Mouse (Mus musculus) hindbrain, embryonic 15.5 days (tissue): ENCODE data around the gene Lix1l. TPM values are rescaled to one million over a fixed set of nuclear protein-coding genes. Genes with fewer than 3 reads are reported as not detected.

ENCODE experiments used
- ATAC-seq: fragments of 200-750 bp; cut with Nextera tagmentation; 2 replicates; pipeline ENCODE4 v1.8.0; 2017; ENCODE audit warnings: low read depth, moderate number of reproducible peaks, moderate TSS enrichment; ENCODE audit not compliant: low FRiP score
- H3K27ac ChIP-seq: fragments of 300-500 bp; sonication (generic); replicated peaks from 2 replicates; pipeline ENCODE4 v1.5.1; 2015; ENCODE audit warnings: mild to moderate bottlenecking, inconsistent platforms
- H3K27me3 ChIP-seq: fragments of 300-500 bp; sonication (generic); 2 replicates; pipeline ENCODE4 v1.6.1; 2015; ENCODE audit warnings: control low read depth, inconsistent platforms
- H3K36me3 ChIP-seq: fragments of 300-500 bp; sonication (generic); 2 replicates; pipeline ENCODE4 v1.6.1; 2015; ENCODE audit warnings: control low read depth, inconsistent platforms
- H3K4me1 ChIP-seq: fragments of 300-500 bp; sonication (generic); replicated peaks from 2 replicates; pipeline ENCODE4 v1.6.1; 2015; ENCODE audit warnings: control low read depth, inconsistent platforms
- H3K4me2 ChIP-seq: fragments of 300-500 bp; sonication (generic); 2 replicates; pipeline ENCODE4 v1.6.1; 2015; ENCODE audit warnings: moderate library complexity, mild to moderate bottlenecking, inconsistent platforms
- H3K4me3 ChIP-seq: fragments of 300-500 bp; sonication (generic); 2 replicates; pipeline ENCODE4 v1.5.1; 2015; ENCODE audit warnings: mild to moderate bottlenecking, inconsistent platforms
- H3K9ac ChIP-seq: fragments of 300-500 bp; sonication (generic); 2 replicates; pipeline ENCODE4 v1.6.1; 2015; ENCODE audit warnings: inconsistent platforms
- H3K9me3 ChIP-seq: fragments of 300-500 bp; sonication (generic); 2 replicates; pipeline ENCODE4 v1.6.1; 2016; ENCODE audit warnings: control low read depth, inconsistent platforms
- WGBS: fragments of 180-500 bp; shearing (Covaris S2); methylation state at CpG from one replicate; pipeline ENCODE4 v1.1.7; 2015; 5-methylcytosine and 5-hydroxymethylcytosine counted together
- polyA plus RNA-seq: library from polyadenylated mRNA; unstranded; fragments of >200 nt; fragmentation: Nextera tagmentation; extraction: Ambion mirVana; gene quantifications from 2 replicates; pipeline ENCODE4 v1.2.1, GENCODE M21; 2015

The Lix1l gene
- polyA plus RNA-seq, 1 experiment from 2014 or later, result 6.1 TPM

- H3K9me3 ChIP-seq, result no peaks in the 10 kb centered on the region
- ATAC-seq, result no peak
Measured at GRCm38 (mm10) chr3:96569506-96569905, 31.4 kb upstream of the Lix1l start.

DNA sequence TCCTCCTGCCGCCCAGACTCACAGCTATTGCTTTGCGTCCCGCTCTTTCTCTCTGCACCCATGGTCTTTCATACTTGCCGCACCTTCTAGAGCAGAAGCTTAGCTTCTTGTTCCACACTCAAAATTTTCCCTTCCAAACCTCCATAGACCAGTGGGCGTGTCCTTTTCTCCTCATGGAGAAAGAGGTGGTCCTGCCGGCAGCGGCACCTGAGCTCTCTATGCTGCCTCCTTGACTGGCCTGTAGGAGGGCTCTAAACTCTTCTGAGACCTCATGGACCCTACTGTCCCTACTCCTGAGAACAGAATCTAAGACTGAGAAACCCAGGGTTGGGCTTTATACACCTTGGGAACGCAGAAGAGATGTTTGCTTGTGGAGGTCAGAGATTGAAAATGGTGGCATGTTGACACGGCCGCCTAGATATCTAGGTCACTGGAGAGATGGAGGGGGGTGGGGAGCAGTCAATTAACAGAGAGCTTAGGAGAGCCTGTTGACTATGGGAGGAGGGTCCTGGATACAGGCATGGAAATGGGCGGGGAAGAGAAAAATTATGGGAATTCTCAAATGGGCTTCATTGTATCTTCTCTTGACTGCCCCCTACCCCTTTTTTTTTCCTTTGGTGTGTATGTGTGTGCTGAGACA lies 30.9 kb upstream of the Lix1l start:
- no peaks in the 10 kb centered on the region for H3K9me3 ChIP-seq
- H3K36me3 ChIP-seq, result no peaks in the 10 kb centered on the region
- no peak overlapping the region for H3K27ac ChIP-seq
- H3K4me3 ChIP-seq, result no peak overlapping the region
- no peak overlapping the region for H3K9ac ChIP-seq
- H3K27me3 ChIP-seq, result no peaks in the 10 kb centered on the region
- ATAC-seq, result no peak
- no peak overlapping the region for H3K4me2 ChIP-seq
- 89% methylated on average over 11 of the region's 11 CpGs for WGBS
- H3K4me1 ChIP-seq, result no peaks in the 10 kb centered on the region

More at GRCm38 (mm10) chr3:96569506-96569905, 31.4 kb upstream of the Lix1l start:
- Histone ChIP-seq H3K4me1 (no peaks in the 10 kb centered on the region), H3K4me2 (no peak overlapping the region), H3K27me3 (no peaks in the 10 kb centered on the region), H3K27ac (no peak overlapping the region), H3K4me3 (no peak overlapping the region), H3K36me3 (no peaks in the 10 kb centered on the region), H3K9ac (no peak overlapping the region)
- 79% methylated on average over 13 of the region's 13 CpGs for WGBS

GRCm38 (mm10) chr3:96570643-96571042 lies 30.3 kb upstream of the Lix1l start:
- no peak for ATAC-seq
- no peaks in the 10 kb centered on the region for H3K4me1 ChIP-seq
- no peak overlapping the region for H3K9ac ChIP-seq
- no peak overlapping the region for H3K4me3 ChIP-seq
- H3K4me2 ChIP-seq, result no peak overlapping the region
- 76% methylated on average over 7 of the region's 7 CpGs for WGBS
- no peaks in the 10 kb centered on the region for H3K9me3 ChIP-seq
- H3K27ac ChIP-seq, result no peak overlapping the region
- no peaks in the 10 kb centered on the region for H3K27me3 ChIP-seq
- H3K36me3 ChIP-seq, result no peaks in the 10 kb centered on the region

GRCm38 (mm10) chr3:96571336-96571735 lies 29.6 kb upstream of the Lix1l start:
- Histone ChIP-seq H3K4me3 (no peak overlapping the region), H3K9ac (no peak overlapping the region), H3K4me1 (peaks cover 3% of the 10 kb centered on the region), H3K36me3 (no peaks in the 10 kb centered on the region), H3K27ac (no peak overlapping the region), H3K27me3 (no peaks in the 10 kb centered on the region), H3K9me3 (no peaks in the 10 kb centered on the region), H3K4me2 (no peak overlapping the region)
- no peak for ATAC-seq
- 80% methylated on average over 2 of the region's 2 CpGs for WGBS

- no peaks in the 10 kb centered on the region for H3K9me3 ChIP-seq
- H3K4me3 ChIP-seq, result no peak overlapping the region
- no peak for ATAC-seq
- peaks cover 11% of the 10 kb centered on the region for H3K4me1 ChIP-seq
- no peaks in the 10 kb centered on the region for H3K36me3 ChIP-seq
- H3K27ac ChIP-seq, result no peak overlapping the region
- no peak overlapping the region for H3K4me2 ChIP-seq
- no peaks in the 10 kb centered on the region for H3K27me3 ChIP-seq
- WGBS, result 85% methylated on average over 16 of the region's 16 CpGs
- H3K9ac ChIP-seq, result no peak overlapping the region
Measured at GRCm38 (mm10) chr3:96571896-96572698, 28.9 kb upstream of the Lix1l start.

- Histone ChIP-seq H3K4me1 (peaks cover 14% of the 10 kb centered on the region), H3K36me3 (no peaks in the 10 kb centered on the region), H3K4me3 (no peak overlapping the region), H3K27me3 (no peaks in the 10 kb centered on the region), H3K9me3 (no peaks in the 10 kb centered on the region), H3K27ac (no peak overlapping the region), H3K4me2 (no peak overlapping the region), H3K9ac (no peak overlapping the region)
- ATAC-seq, result no peak
- WGBS, result 88% methylated on average over 19 of the region's 19 CpGs
Measured at GRCm38 (mm10) chr3:96573611-96574511, 27.1 kb upstream of the Lix1l start.

DNA sequence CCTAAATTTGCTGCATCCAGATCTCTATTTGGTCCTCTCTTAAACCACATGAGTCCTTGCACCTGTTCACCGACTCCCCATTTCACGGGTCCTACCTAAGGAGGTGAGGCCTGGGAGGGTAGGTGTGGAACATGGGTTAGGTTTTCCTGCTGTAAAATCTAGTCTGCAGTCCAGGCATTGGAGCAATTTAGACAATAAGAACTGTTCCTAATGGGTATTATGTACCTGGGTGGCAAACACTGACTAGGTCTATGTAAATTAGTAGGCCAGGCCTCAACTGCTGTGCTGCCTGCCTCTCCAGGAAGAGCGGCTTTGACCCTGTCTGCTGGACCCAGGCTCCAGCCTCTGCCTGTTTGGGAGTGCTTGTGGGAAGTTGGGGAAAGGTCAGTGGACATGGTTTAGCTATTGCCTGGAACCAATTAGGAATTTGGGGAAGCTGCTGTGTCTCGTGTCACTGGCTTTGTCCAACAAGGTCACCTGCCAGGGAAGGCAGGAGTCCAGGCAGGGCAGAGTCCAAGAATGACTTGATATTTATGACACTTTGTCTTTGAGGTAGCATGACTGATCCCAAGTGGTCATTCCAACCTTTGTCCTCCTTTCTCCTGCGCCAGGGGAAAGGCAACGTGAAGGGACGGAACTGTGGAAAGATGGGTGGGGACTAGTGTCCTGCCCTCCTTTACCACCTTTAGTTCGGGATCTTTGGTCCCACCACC lies 25.5 kb upstream of the Lix1l start:
- Histone ChIP-seq H3K4me3 (no peak overlapping the region), H3K36me3 (no peaks in the 10 kb centered on the region), H3K27ac (0 out of 2 replicates have a peak overlapping the region, but pooled peaks have one; percentile 78), H3K27me3 (no peaks in the 10 kb centered on the region), H3K4me2 (no peak overlapping the region), H3K9me3 (no peaks in the 10 kb centered on the region), H3K9ac (no peak overlapping the region), H3K4me1 (peaks cover 19% of the 10 kb centered on the region)
- WGBS, result 82% methylated on average over 8 of the region's 8 CpGs
- ATAC-seq, result no peak

GRCm38 (mm10) chr3:96576005-96576658 lies 24.8 kb upstream of the Lix1l start:
- Histone ChIP-seq H3K9me3 (no peaks in the 10 kb centered on the region), H3K36me3 (no peaks in the 10 kb centered on the region), H3K4me1 (peaks cover 26% of the 10 kb centered on the region), H3K27ac (peak overlapping the region; percentile 78), H3K4me2 (peak overlapping the region; percentile 48), H3K4me3 (peak overlapping the region; percentile 14), H3K27me3 (no peaks in the 10 kb centered on the region), H3K9ac (no peak overlapping the region)
- WGBS, result 54% methylated on average over 14 of the region's 14 CpGs
- ATAC-seq, result no peak

GRCm38 (mm10) chr3:96576690-96577541 lies 24.0 kb upstream of the Lix1l start, which contains the start of gene Gm16253:
Gene Gm16253 (plus strand): TSS chr3:96576984.
- Histone ChIP-seq H3K27me3 (no peaks in the 10 kb centered on the region), H3K36me3 (no peaks in the 10 kb centered on the region), H3K4me2 (peak within 1 kb of the TSS; percentile 48), H3K9me3 (no peaks in the 10 kb centered on the region), H3K4me1 (peaks cover 27% of the 10 kb centered on the region), H3K4me3 (peak within 1 kb of the TSS; percentile 14), H3K27ac (peak within 1 kb of the TSS; percentile 78), H3K9ac (0 out of 2 replicates have a peak within 1 kb of the TSS, but pooled peaks have one; percentile 12)
- 23% methylated on average over 17 of the region's 17 CpGs for WGBS
- ATAC-seq, result peak; percentile 91

DNA sequence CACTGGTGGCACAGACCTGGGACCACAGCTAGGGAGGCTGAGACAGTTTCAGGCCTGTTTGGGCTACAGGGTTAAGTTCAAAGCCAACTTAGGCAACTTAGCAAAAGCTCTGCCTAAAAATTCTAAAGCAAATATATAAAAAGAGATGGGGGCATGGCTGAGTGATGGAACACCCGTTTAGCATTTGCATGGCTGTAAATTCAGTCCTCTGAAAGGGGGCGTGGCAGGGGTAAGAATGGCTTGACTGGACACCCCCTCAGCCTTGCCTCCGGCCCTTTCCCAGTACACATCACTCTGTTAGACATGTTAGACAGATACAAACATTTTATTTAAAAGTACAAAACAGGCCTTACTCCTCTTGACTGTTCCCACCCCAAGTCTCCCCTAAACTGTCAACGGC lies 23.4 kb upstream of the Lix1l start:
- Histone ChIP-seq H3K9me3 (no peaks in the 10 kb centered on the region), H3K27ac (peak overlapping the region; percentile 78; the same call in 1 of the 2 replicates), H3K4me3 (no peak overlapping the region), H3K4me2 (no peak overlapping the region), H3K27me3 (no peaks in the 10 kb centered on the region), H3K36me3 (no peaks in the 10 kb centered on the region), H3K4me1 (peaks cover 27% of the 10 kb centered on the region), H3K9ac (no peak overlapping the region)
- ATAC-seq, result no peak
- 63% methylated on average over 4 of the region's 4 CpGs for WGBS
